Mouse (Mus musculus) spleen, adult 2 months (tissue): ENCODE results near the gene Maml3. TPM values are rescaled to one million over a fixed set of nuclear protein-coding genes. Genes with fewer than 3 reads are reported as not detected.

Source experiments
- DNase-seq, 2 experiments: peaks; one replicate each; pipeline versions ENCODE4 v3.0.0 to v3.0.0-alpha.2; 2012 to 2021; ENCODE audit warnings: low spot score in 2 of 2, low read depth in 1 of 2
- H3K27ac ChIP-seq: fragments of 200-500 bp; 2 replicates; pipeline ENCODE4 v1.5.1; 2012; ENCODE audit warnings: low read length, inconsistent platforms; ENCODE audit not compliant: insufficient read depth
- H3K27me3 ChIP-seq: fragments of 200-500 bp; 2 replicates; pipeline ENCODE4 v1.6.1; 2012; ENCODE audit warnings: mild to moderate bottlenecking, moderate library complexity, low read length, inconsistent platforms; ENCODE audit not compliant: control insufficient read depth, insufficient read depth
- H3K36me3 ChIP-seq: fragments of 200-500 bp; 2 replicates; pipeline ENCODE4 v1.6.1; 2012; ENCODE audit warnings: mild to moderate bottlenecking, low read length, inconsistent platforms; ENCODE audit not compliant: control insufficient read depth, insufficient read depth
- H3K4me1 ChIP-seq: fragments of 200-500 bp; 2 replicates; pipeline ENCODE4 v1.6.1; 2011; ENCODE audit warnings: inconsistent platforms; ENCODE audit not compliant: control insufficient read depth, insufficient read depth, insufficient read length
- H3K4me3 ChIP-seq: fragments of 200-500 bp; 2 replicates; pipeline ENCODE4 v1.5.1; 2011; ENCODE audit warnings: mild to moderate bottlenecking, inconsistent platforms; ENCODE audit not compliant: insufficient read depth, insufficient read length; ENCODE audit errors: extremely low read depth
- CTCF ChIP-seq: fragments of 200-500 bp; IDR thresholded peaks from 2 replicates; pipeline ENCODE4 v1.5.1; 2011; ENCODE audit warnings: mild to moderate bottlenecking, inconsistent platforms; ENCODE audit not compliant: insufficient read depth, insufficient read length, insufficient replicate concordance; ENCODE audit errors: extremely low read depth
- POLR2A ChIP-seq: fragments of 200-500 bp; IDR thresholded peaks from 2 replicates; pipeline ENCODE4 v1.6.1; 2011; ENCODE audit warnings: low read depth, low read length, inconsistent platforms
- WGBS: fragments of 180-500 bp; shearing (Covaris S2); methylation state at CpG from one replicate; pipeline ENCODE4 v1.1.7; 2018; 5-methylcytosine and 5-hydroxymethylcytosine counted together
- polyA plus RNA-seq: library from polyadenylated mRNA; depleted of rRNA; stranded (reverse); fragments of >200 nt; gene quantifications from 2 replicates; pipeline ENCODE4 v1.2.3, GENCODE M21; 2012

The Maml3 gene
- polyA plus RNA-seq, 1 experiment = 2.7 TPM

DNA sequence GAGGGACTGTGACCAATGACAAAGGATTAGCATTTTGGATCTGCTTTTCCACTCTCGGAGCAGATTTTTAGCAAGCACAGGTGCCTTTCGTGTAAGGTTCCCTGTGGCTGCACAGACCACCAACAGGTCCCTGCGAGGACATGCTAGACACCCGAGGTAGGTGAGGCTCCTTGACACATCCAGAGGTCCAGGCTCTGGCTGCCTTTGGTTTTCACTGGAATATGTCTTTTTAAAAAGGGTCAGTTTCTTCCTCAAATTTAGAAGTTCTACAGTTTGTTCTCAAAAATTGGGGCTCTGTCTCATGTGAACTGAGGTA is 34.8 kb downstream of the Maml3 start:
- Histone ChIP-seq H3K4me1 (peaks cover 9% of the 10 kb centered on the region; the same call in 1 of the 2 replicates), H3K4me3 (peak overlapping the region; percentile 58), H3K27me3 (no peaks in the 10 kb centered on the region), H3K36me3 (no peaks in the 10 kb centered on the region), H3K27ac (peak overlapping the region; percentile 61)
- no peak for TF ChIP-seq CTCF
- TF ChIP-seq POLR2A = no peak
- no peak for DNase-seq
- WGBS = 4% methylated on average over 4 of the region's 4 CpGs

DNA sequence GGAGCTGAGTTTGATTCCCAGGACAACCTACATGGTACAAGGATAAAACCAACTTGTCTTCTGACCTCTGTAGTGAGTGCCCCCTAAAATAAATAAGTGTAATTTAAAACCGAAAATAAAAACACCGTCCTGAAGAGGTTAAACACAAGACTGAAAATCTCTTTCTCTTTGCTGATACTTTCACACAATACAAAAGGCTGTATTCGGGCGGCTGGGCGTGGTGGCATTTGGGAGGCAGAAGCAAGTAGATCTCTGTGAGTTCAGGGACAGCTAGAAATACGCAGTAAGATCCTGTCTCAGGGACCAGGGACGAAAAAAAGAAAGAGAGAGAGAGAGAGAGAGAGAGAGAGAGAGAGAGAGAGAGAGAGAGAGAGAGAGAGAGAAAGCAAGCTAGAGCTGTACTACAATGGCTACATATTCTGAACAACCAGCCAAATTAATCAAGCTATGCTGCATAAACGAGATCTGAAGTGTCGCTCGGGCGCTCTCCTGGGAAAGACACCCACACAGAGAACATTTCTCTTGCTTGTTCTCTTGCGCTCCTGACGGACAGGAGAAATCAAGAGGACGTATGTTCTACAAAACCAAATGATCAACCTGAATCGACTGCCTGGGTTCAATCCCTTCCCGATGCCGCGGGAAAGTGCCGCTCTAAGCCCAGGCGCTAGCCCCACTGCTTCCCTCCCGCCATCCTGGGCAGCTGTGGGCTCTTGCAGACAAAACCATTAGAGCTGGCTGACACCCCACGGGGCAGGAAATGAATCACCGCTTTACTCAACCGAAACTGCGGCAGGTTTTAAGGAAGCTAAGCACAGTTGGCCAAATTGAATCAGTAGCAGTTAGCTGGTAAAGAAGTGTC is 35.3 kb downstream of the Maml3 start:
- TF ChIP-seq POLR2A (peak; percentile 84), CTCF (no peak)
- peak overlapping the region; percentile 61 for H3K27ac ChIP-seq
- H3K4me1 ChIP-seq = peaks cover 9% of the 10 kb centered on the region; the same call in 1 of the 2 replicates
- DNase-seq = peak; percentile 77 to 82
- 3% methylated on average over 25 of the region's 25 CpGs for WGBS
- no peaks in the 10 kb centered on the region for H3K36me3 ChIP-seq
- H3K27me3 ChIP-seq = no peaks in the 10 kb centered on the region
- H3K4me3 ChIP-seq = peak overlapping the region; percentile 58

- Histone ChIP-seq H3K4me1 (peaks cover 9% of the 10 kb centered on the region; the same call in 1 of the 2 replicates), H3K27me3 (no peaks in the 10 kb centered on the region), H3K36me3 (no peaks in the 10 kb centered on the region), H3K4me3 (peak overlapping the region; percentile 16; the same call in 1 of the 2 replicates), H3K27ac (no peak overlapping the region)
- TF ChIP-seq POLR2A = no peak
- no peak for TF ChIP-seq CTCF
- DNase-seq = no peak
- 39% methylated on average over 3 of the region's 3 CpGs for WGBS
These were observed 36.0 kb downstream of the Maml3 start for GRCm38 (mm10) chr3:52068885-52069284.

- H3K27ac ChIP-seq = no peak overlapping the region
- no peak for DNase-seq
- no peaks in the 10 kb centered on the region for H3K27me3 ChIP-seq
- H3K4me3 ChIP-seq = no peak overlapping the region
- peaks cover 9% of the 10 kb centered on the region; the same call in 1 of the 2 replicates for H3K4me1 ChIP-seq
- WGBS = 87% methylated on average over 6 of the region's 6 CpGs
- no peaks in the 10 kb centered on the region for H3K36me3 ChIP-seq
- no peak for TF ChIP-seq POLR2A
- TF ChIP-seq CTCF = no peak
These were observed 37.7 kb downstream of the Maml3 start for GRCm38 (mm10) chr3:52067181-52067580.

GRCm38 (mm10) chr3:52066142-52066541 is 38.7 kb downstream of the Maml3 start:
- Histone ChIP-seq H3K27me3 (no peaks in the 10 kb centered on the region), H3K27ac (no peak overlapping the region), H3K4me1 (peaks cover 9% of the 10 kb centered on the region; the same call in 1 of the 2 replicates), H3K4me3 (no peak overlapping the region), H3K36me3 (no peaks in the 10 kb centered on the region)
- TF ChIP-seq CTCF (no peak), POLR2A (no peak)
- WGBS = 58% methylated on average over 3 of the region's 3 CpGs
- DNase-seq = no peak

DNA sequence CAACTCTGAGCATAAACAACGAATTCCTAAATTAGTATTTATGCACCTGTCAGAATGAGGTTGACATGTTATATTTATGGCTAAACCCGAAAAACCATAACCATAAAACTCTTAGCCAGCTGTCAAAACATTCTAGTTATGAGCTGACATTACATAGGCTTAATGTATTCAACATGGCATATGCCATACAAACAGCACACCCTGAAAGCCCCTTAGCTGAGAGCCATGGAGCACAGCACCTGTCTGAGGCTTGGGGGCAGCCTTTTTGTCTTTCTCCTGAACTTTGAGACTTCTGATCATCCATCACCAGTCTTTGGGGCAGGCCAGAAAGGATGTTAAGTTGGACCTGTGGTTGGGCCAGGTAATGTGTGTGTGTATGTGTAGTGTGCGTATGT is 41.6 kb downstream of the Maml3 start:
- Histone ChIP-seq H3K4me1 (peaks cover 5% of the 10 kb centered on the region; the same call in 1 of the 2 replicates), H3K4me3 (no peak overlapping the region), H3K36me3 (no peaks in the 10 kb centered on the region), H3K27me3 (no peaks in the 10 kb centered on the region), H3K27ac (no peak overlapping the region)
- no peak for DNase-seq
- TF ChIP-seq CTCF = no peak
- 66% methylated on average over 3 of the region's 3 CpGs for WGBS

DNA sequence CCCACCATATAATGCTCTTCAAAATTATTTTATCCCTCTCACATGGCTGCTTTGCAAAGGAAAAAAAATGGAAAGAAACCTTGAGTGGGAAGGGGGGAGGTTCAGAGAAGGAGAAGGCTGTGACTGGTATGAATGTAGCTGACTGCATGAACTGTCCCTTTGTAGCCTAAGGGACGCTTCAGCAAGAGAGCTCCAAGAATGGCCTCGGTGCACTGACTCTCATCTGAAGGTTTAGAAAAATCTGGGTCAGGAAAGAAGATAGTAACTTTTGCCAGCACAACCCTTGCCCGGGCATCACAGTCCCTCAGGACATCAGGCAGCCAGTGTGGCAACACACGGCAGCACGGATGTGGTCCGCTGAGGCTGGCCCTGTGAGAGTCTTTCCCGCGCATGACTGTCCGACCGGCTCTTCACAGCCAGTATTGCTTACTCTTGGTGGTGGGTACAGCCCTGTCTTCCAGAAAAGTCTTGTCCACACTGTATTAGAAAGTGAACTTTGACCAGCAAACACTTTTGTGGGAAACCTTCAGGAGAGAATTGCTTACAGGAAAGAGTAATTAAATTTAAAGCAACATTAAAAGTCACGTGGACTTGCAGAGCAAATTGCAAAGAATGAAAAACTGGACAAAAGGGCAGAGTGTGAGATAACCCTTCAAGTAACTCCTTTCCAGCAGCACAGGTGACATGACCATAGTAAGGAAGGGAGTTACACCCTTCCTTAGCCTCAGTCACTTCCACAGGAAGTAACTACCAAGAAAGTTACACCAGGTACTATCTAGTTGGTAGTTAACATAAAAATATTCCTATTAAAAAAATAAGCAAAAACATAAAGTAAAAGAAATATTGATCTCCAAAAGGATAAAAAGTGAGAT is 42.3 kb downstream of the Maml3 start:
- H3K27me3 ChIP-seq = no peaks in the 10 kb centered on the region
- WGBS = 90% methylated on average over 11 of the region's 11 CpGs
- H3K36me3 ChIP-seq = no peaks in the 10 kb centered on the region
- no peak for DNase-seq
- H3K4me3 ChIP-seq = no peak overlapping the region
- H3K27ac ChIP-seq = no peak overlapping the region
- H3K4me1 ChIP-seq = peaks cover 5% of the 10 kb centered on the region; the same call in 1 of the 2 replicates
- TF ChIP-seq CTCF (no peak), POLR2A (no peak)
